Comparison of ENCODE assay signal across 25 mouse cellular contexts in the genomic region with DNA sequence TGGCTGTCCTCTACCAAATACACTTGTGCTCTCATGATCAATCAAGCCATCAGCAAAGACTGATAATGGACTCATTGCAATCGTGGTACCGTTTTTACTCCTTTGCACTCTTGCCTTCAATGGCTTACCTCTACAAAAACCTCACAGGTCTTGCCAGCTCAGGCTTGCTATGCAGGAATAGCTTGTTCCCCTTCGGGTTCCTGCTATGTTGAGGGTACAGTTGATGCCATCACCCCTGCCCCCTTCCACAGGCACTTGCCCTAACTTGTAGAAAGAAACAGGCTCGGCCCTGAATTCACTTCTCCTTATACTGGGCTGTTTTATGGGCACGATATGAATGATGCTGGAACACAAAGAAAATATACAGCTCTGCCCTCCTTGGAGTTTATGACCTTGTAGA. TPM values are rescaled to one million over a fixed set of nuclear protein-coding genes. Genes with fewer than 3 reads are reported as not detected.
"Had no signal": no experiment of that assay in that cellular context is flagged by ENCODE, and none has a peak within 500 bp of the region (broad histone marks: within the 10 kb centered on the region; RNA-seq: fewer than 3 reads in every experiment).

No protein-coding gene starts in this region.

- H3K4me1 ChIP-seq: liver, embryonic 13.5 days; liver, embryonic 15.5 days; megakaryocyte, embryonic 14.5 days; midbrain, embryonic 12.5 days; neural tube, embryonic 12.5 days; stomach, embryonic 15.5 days had no signal

- H3K27me3 ChIP-seq: liver, embryonic 13.5 days; liver, embryonic 15.5 days; lung, embryonic 15.5 days; megakaryocyte, embryonic 14.5 days; midbrain, embryonic 12.5 days; neural tube, embryonic 12.5 days; stomach, embryonic 15.5 days had no signal

- ATAC-seq: liver, postnatal 0 days; lung, postnatal 0 days; midbrain, embryonic 16.5 days had no signal

- H3K36me3 ChIP-seq: liver, embryonic 13.5 days; liver, embryonic 15.5 days; lung, embryonic 15.5 days; midbrain, embryonic 12.5 days; neural tube, embryonic 12.5 days; stomach, embryonic 15.5 days had no signal

- H3K27ac ChIP-seq: liver, embryonic 13.5 days; liver, embryonic 15.5 days; lung, embryonic 15.5 days; macrophage; midbrain, embryonic 12.5 days; neural tube, embryonic 12.5 days; stomach, embryonic 15.5 days had no signal

- H3K9ac ChIP-seq: liver, embryonic 13.5 days; liver, embryonic 15.5 days; liver, postnatal 0 days; lung, embryonic 15.5 days; midbrain, embryonic 12.5 days; neural tube, embryonic 12.5 days; stomach, embryonic 15.5 days had no signal

- DNase-seq: liver; liver, embryonic 13.5 days; liver, postnatal 0 days; lung, adult 2 months; lung, postnatal 14 days; lung, postnatal 36 days; midbrain, embryonic 14.5 days; right cerebral cortex, postnatal 14 days; thymus, adult 2 months; thymus, postnatal 25 days; thymus, postnatal 4 days had no signal

- H3K9me3 ChIP-seq: liver, embryonic 15.5 days; lung, embryonic 15.5 days; midbrain, embryonic 12.5 days; neural tube, embryonic 12.5 days; stomach, embryonic 15.5 days had no signal

- H3K4me3 ChIP-seq: liver, embryonic 13.5 days; liver, embryonic 15.5 days; lung, embryonic 15.5 days; megakaryocyte, embryonic 14.5 days; midbrain, embryonic 12.5 days; neural tube, embryonic 12.5 days; stomach, embryonic 15.5 days had no signal

- H3K4me2 ChIP-seq: liver, embryonic 11.5 days; liver, embryonic 13.5 days; liver, embryonic 15.5 days; lung, embryonic 15.5 days; midbrain, embryonic 12.5 days; neural tube, embryonic 12.5 days; stomach, embryonic 15.5 days had no signal

RNA-seq across cellular contexts. Expression of gene Alk, which starts 41.7 kb away (rescaled TPM):
- total RNA-seq: megakaryocyte progenitor cell, adult 5-6 weeks; monocyte, adult 5-6 weeks; neutrophil, adult 5-6 weeks had no signal
- polyA plus RNA-seq: lung, adult 2 months; lung, postnatal 0 days; macrophage; spleen, adult 2 months had no signal
